Mouse (Mus musculus): ENCODE data around the gene Prrc2a. TPM values are rescaled to one million over a fixed set of nuclear protein-coding genes. Genes with fewer than 3 reads are reported as not detected.

The Prrc2a gene
- total and polyA plus RNA-seq, 2 experiments from 2014 or later = 88.0 to 230 TPM

DNA sequence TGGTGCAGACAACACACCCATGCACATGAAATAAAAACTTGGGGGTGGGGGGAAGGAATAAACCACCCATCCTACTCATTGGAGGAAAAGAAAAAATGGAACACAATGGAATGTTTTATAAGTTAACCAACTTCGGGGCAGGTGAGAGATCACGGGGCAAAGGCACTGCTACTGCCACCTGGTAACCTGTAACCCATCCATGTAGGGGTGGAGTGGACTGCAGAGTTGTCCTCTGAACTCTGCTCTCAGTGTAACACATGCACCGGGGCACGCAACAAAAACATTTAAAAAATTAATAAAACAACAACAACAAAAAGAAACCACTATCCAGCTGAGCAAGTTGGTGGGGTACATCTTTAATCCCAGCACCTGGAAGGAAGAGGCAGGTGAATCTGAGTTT is 12.6 kb downstream of the Prrc2a start:
- no peak for DNase-seq (ENCODE audit: low spot score)
- H3K27ac ChIP-seq (ENCODE audit: low read depth, low read length) = no peak overlapping the region
- H3K4me3 ChIP-seq (ENCODE audit: low read depth, low read length) = no peak overlapping the region
- no peaks in the 10 kb centered on the region for H3K4me1 ChIP-seq (ENCODE audit: insufficient read depth, low read length)
- no peak overlapping the region for H3K9ac ChIP-seq (replicated peaks; ENCODE audit: low read length, poor library complexity, severe bottlenecking)
- WGBS = 95% methylated on average over 4 of the region's 4 CpGs
- peaks cover 80% of the 10 kb centered on the region for H3K36me3 ChIP-seq (ENCODE audit: insufficient read depth, low read length)
- H3K9me3 ChIP-seq (ENCODE audit: low read length) = no peaks in the 10 kb centered on the region
- no peak overlapping the region for H3K4me2 ChIP-seq (ENCODE audit: low read depth, low read length, poor library complexity, severe bottlenecking)
- H3K27me3 ChIP-seq (ENCODE audit: insufficient read depth, low read length) = no peaks in the 10 kb centered on the region
- TF ChIP-seq CTCF (IDR thresholded peaks at IDR 0.05) = no peak
- no peak for ATAC-seq (ENCODE audit: low FRiP score)

DNA sequence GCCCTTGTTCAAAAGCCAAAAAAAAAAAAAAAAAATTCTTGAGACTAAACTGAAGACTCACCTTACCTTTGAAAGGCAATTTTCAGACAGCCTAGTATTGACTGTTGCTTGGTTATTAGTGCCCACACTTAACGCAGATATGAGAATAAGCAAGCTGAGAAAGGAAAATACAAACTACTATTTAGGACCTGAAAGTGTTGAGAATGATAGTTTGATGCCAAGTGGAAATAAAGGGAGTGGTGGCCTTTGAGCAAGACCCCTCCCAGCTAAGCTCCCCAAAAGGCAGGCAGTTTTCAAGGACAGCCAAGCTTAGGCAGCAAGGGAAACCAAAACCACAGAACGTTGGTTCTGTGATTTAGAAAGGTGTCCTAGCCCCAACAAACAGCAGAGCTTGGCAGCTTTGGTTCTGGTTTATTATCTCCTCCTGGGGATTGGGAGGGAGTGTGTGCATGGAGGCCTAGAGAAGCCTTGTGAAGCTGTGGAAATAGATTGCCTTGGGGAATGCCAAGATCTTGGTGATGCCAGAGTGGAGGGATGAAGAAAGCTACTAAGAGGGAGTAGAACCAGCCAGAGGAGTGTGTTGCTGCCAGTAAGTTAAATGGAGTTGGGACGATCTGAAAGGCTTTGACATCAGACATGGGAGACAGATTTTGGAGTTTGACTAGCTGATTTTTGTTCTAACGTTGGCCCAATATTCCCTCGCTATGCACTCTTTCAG is 16.6 kb downstream of the Prrc2a start:
- TF ChIP-seq CTCF (IDR thresholded peaks at IDR 0.05) = no peak
- DNase-seq (ENCODE audit: low spot score) = no peak
- no peaks in the 10 kb centered on the region for H3K4me1 ChIP-seq (ENCODE audit: insufficient read depth, low read length)
- no peaks in the 10 kb centered on the region for H3K9me3 ChIP-seq (ENCODE audit: low read length)
- H3K36me3 ChIP-seq (ENCODE audit: insufficient read depth, low read length) = peaks cover 81% of the 10 kb centered on the region
- H3K9ac ChIP-seq (replicated peaks; ENCODE audit: low read length, poor library complexity, severe bottlenecking) = no peak overlapping the region
- H3K4me2 ChIP-seq (ENCODE audit: low read depth, low read length, poor library complexity, severe bottlenecking) = no peak overlapping the region
- ATAC-seq (ENCODE audit: low FRiP score) = no peak
- no peak overlapping the region for H3K4me3 ChIP-seq (ENCODE audit: low read depth, low read length)
- 61% methylated on average over 5 of the region's 5 CpGs for WGBS
- H3K27ac ChIP-seq (ENCODE audit: low read depth, low read length) = no peak overlapping the region; the same call in 1 of the 2 replicates
- H3K27me3 ChIP-seq (ENCODE audit: insufficient read depth, low read length) = no peaks in the 10 kb centered on the region

- Histone ChIP-seq H3K4me1 (ENCODE audit: insufficient read depth, low read length) (no peaks in the 10 kb centered on the region), H3K27me3 (ENCODE audit: insufficient read depth, low read length) (no peaks in the 10 kb centered on the region), H3K9me3 (ENCODE audit: low read length) (no peaks in the 10 kb centered on the region), H3K27ac (ENCODE audit: low read depth, low read length) (no peak overlapping the region), H3K9ac (replicated peaks; ENCODE audit: low read length, poor library complexity, severe bottlenecking) (no peak overlapping the region), H3K4me3 (ENCODE audit: low read depth, low read length) (no peak overlapping the region), H3K36me3 (ENCODE audit: insufficient read depth, low read length) (peaks cover 81% of the 10 kb centered on the region), H3K4me2 (ENCODE audit: low read depth, low read length, poor library complexity, severe bottlenecking) (no peak overlapping the region)
- no peak for DNase-seq (ENCODE audit: low spot score)
- 56% methylated on average over 3 of the region's 3 CpGs for WGBS
- no peak for ATAC-seq (ENCODE audit: low FRiP score)
- TF ChIP-seq CTCF (IDR thresholded peaks at IDR 0.05) = no peak
Observed at GRCm38 (mm10) chr17:35147348-35147747, 17.3 kb downstream of the Prrc2a start.

DNA sequence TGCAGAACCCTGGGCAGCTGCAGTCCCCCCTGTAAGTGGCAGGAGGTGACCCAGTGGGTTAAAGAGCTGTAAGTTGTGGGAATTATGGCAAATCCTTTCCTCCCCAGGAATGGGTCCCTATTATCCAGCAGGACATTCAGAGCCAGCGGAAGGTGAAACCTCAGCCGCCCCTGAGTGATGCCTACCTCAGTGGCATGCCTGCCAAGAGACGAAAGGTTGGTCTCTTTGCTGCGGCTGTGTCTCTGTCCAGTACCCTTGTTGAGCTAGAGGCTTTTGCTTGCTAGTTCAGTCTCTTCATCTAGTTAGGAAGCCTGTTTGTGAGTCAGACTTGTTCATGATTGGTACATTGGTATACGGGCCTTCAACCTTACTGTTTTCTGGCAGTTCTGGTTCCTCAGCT is 18.6 kb downstream of the Prrc2a start:
- Histone ChIP-seq H3K27me3 (ENCODE audit: insufficient read depth, low read length) (no peaks in the 10 kb centered on the region), H3K4me2 (ENCODE audit: low read depth, low read length, poor library complexity, severe bottlenecking) (no peak overlapping the region), H3K9ac (replicated peaks; ENCODE audit: low read length, poor library complexity, severe bottlenecking) (no peak overlapping the region; the same call in 1 of the 2 replicates), H3K27ac (ENCODE audit: low read depth, low read length) (no peak overlapping the region), H3K4me3 (ENCODE audit: low read depth, low read length) (no peak overlapping the region), H3K4me1 (ENCODE audit: insufficient read depth, low read length) (no peaks in the 10 kb centered on the region), H3K9me3 (ENCODE audit: low read length) (no peaks in the 10 kb centered on the region), H3K36me3 (ENCODE audit: insufficient read depth, low read length) (peaks cover 83% of the 10 kb centered on the region)
- ATAC-seq (ENCODE audit: low FRiP score) (no peak), DNase-seq (ENCODE audit: low spot score) (no peak)
- 87% methylated on average over 5 of the region's 5 CpGs for WGBS
- TF ChIP-seq CTCF (IDR thresholded peaks at IDR 0.05) = no peak

DNA sequence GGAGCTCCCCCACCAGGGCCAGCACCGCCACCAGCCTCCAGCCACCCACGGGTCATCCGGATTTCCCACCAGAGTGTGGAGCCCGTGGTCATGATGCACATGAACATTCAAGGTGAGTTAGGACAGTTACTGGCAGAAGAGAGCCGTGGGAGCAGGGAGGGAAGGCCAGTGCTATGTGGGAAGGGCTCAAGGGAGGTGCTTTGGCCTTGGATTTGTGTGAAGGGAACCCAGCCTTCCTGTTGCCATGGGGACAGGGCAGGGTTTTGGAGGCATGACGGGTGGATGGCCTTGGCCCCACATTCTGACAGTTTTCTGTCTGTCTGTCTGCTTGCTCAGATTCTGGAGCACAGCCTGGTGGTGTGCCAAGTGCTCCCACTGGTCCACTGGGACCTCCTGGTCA is 22.7 kb downstream of the Prrc2a start:
- DNase-seq (ENCODE audit: low spot score) (no peak), ATAC-seq (ENCODE audit: low FRiP score) (no peak)
- Histone ChIP-seq H3K27me3 (ENCODE audit: insufficient read depth, low read length) (no peaks in the 10 kb centered on the region), H3K9ac (replicated peaks; ENCODE audit: low read length, poor library complexity, severe bottlenecking) (no peak overlapping the region), H3K27ac (ENCODE audit: low read depth, low read length) (no peak overlapping the region), H3K4me2 (ENCODE audit: low read depth, low read length, poor library complexity, severe bottlenecking) (no peak overlapping the region), H3K36me3 (ENCODE audit: insufficient read depth, low read length) (peaks cover 84% of the 10 kb centered on the region), H3K4me3 (ENCODE audit: low read depth, low read length) (no peak overlapping the region), H3K9me3 (ENCODE audit: low read length) (no peaks in the 10 kb centered on the region), H3K4me1 (ENCODE audit: insufficient read depth, low read length) (no peaks in the 10 kb centered on the region)
- WGBS = 84% methylated on average over 6 of the region's 6 CpGs
- no peak for TF ChIP-seq CTCF (IDR thresholded peaks at IDR 0.05)

DNA sequence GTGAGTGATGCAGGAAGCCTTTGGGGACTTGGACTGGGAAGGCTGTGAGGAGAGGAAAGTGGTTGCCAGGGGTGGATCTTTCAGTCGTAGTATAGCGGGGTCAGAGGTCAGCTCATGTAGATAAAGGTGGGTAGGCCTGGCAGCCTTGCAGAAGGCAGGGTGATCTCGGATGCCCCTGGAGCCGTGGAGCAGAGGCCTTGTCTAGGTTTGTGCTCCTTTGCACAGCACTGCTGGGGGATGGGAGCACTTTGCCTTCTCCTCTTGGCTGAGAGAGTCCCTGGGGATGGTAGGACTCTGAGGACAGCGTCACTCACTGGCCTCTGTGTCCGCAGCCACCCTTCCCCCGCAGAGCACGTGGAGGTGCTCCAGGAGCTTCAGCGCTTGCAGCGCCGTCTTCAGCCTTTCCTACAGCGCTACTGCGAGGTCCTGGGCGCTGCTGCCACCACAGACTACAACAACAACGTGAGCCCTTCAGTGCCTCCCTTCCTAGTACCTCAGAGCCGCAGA is 24.2 kb downstream of the Prrc2a start:
- Histone ChIP-seq H3K4me3 (ENCODE audit: low read depth, low read length) (no peak overlapping the region), H3K4me1 (ENCODE audit: insufficient read depth, low read length) (no peaks in the 10 kb centered on the region), H3K27me3 (ENCODE audit: insufficient read depth, low read length) (no peaks in the 10 kb centered on the region), H3K36me3 (ENCODE audit: insufficient read depth, low read length) (peaks cover 70% of the 10 kb centered on the region), H3K4me2 (ENCODE audit: low read depth, low read length, poor library complexity, severe bottlenecking) (no peak overlapping the region), H3K9ac (replicated peaks; ENCODE audit: low read length, poor library complexity, severe bottlenecking) (no peak overlapping the region), H3K27ac (ENCODE audit: low read depth, low read length) (no peak overlapping the region), H3K9me3 (ENCODE audit: low read length) (no peaks in the 10 kb centered on the region)
- TF ChIP-seq CTCF (IDR thresholded peaks at IDR 0.05) = no peak
- 83% methylated on average over 16 of the region's 16 CpGs for WGBS
- ATAC-seq (ENCODE audit: low FRiP score) (no peak), DNase-seq (ENCODE audit: low spot score) (no peak)
